Mouse (Mus musculus): ENCODE measurements at regions not wholly inside any gene's neighbourhood (a gene's known extent, or its start where the extent isn't known, plus 50 kb on each side); places are given as distances from the start of the nearest gene placed in this dataset.

GRCm38 (mm10) chr14:72807286-72807685, 97.5 kb upstream of the Fndc3a start:
- H3K27ac ChIP-seq (ENCODE audit: insufficient read depth, low read depth, low read length), result no peak overlapping the region
- no peak overlapping the region for H3K4me3 ChIP-seq (ENCODE audit: insufficient read depth, low read length)
- TF ChIP-seq CTCF (IDR thresholded peaks at IDR 0.05; ENCODE audit: low read depth, low read length) (no peak), POLR2A (IDR thresholded peaks at IDR 0.05; ENCODE audit: borderline replicate concordance, low read depth, low read length) (no peak)
- peaks cover 10% of the 10 kb centered on the region for H3K4me1 ChIP-seq (ENCODE audit: control insufficient read depth, insufficient read depth, low read length)

GRCm38 (mm10) chr14:72806598-72806997, 96.8 kb upstream of the Fndc3a start:
- no peak overlapping the region for H3K27ac ChIP-seq (ENCODE audit: insufficient read depth, low read depth, low read length)
- peaks cover 10% of the 10 kb centered on the region for H3K4me1 ChIP-seq (ENCODE audit: control insufficient read depth, insufficient read depth, low read length)
- TF ChIP-seq POLR2A (IDR thresholded peaks at IDR 0.05; ENCODE audit: borderline replicate concordance, low read depth, low read length) (no peak), CTCF (IDR thresholded peaks at IDR 0.05; ENCODE audit: low read depth, low read length) (no peak)

GRCm38 (mm10) chr14:72803579-72803978, 93.8 kb upstream of the Fndc3a start:
- Histone ChIP-seq H3K4me1 (ENCODE audit: control insufficient read depth, insufficient read depth, low read length) (peaks cover 10% of the 10 kb centered on the region), H3K4me3 (ENCODE audit: insufficient read depth, low read length) (no peak overlapping the region), H3K27ac (ENCODE audit: insufficient read depth, low read depth, low read length) (no peak overlapping the region)
- no peak for TF ChIP-seq POLR2A (IDR thresholded peaks at IDR 0.05; ENCODE audit: borderline replicate concordance, low read depth, low read length)

More at GRCm38 (mm10) chr14:72806598-72806997, 96.8 kb upstream of the Fndc3a start:
- no peak overlapping the region for H3K4me3 ChIP-seq (ENCODE audit: insufficient read depth, low read length)

- TF ChIP-seq CTCF (IDR thresholded peaks at IDR 0.05; ENCODE audit: low read depth, low read length) (no peak), POLR2A (IDR thresholded peaks at IDR 0.05; ENCODE audit: borderline replicate concordance, low read depth, low read length) (no peak)
- H3K4me3 ChIP-seq (ENCODE audit: insufficient read depth, low read length), result no peak overlapping the region
- H3K4me1 ChIP-seq (ENCODE audit: control insufficient read depth, insufficient read depth, low read length), result no peaks in the 10 kb centered on the region
Observed at GRCm38 (mm10) chr14:72790654-72791053, 80.9 kb upstream of the Fndc3a start.

GRCm38 (mm10) chr14:72786929-72787328, 77.1 kb upstream of the Fndc3a start:
- Histone ChIP-seq H3K4me3 (ENCODE audit: insufficient read depth, low read length) (no peak overlapping the region), H3K4me1 (ENCODE audit: control insufficient read depth, insufficient read depth, low read length) (peaks cover 3% of the 10 kb centered on the region)
- TF ChIP-seq POLR2A (IDR thresholded peaks at IDR 0.05; ENCODE audit: borderline replicate concordance, low read depth, low read length) (no peak), CTCF (IDR thresholded peaks at IDR 0.05; ENCODE audit: low read depth, low read length) (no peak)

More at GRCm38 (mm10) chr14:72790654-72791053, 80.9 kb upstream of the Fndc3a start:
- no peak overlapping the region for H3K27ac ChIP-seq (ENCODE audit: insufficient read depth, low read depth, low read length)

GRCm38 (mm10) chr14:72783248-72783647, 73.4 kb upstream of the Fndc3a start:
- Histone ChIP-seq H3K4me1 (ENCODE audit: control insufficient read depth, insufficient read depth, low read length) (peaks cover 3% of the 10 kb centered on the region), H3K27ac (ENCODE audit: insufficient read depth, low read depth, low read length) (no peak overlapping the region), H3K4me3 (ENCODE audit: insufficient read depth, low read length) (no peak overlapping the region)
- TF ChIP-seq CTCF (IDR thresholded peaks at IDR 0.05; ENCODE audit: low read depth, low read length), result no peak
- TF ChIP-seq POLR2A (IDR thresholded peaks at IDR 0.05; ENCODE audit: borderline replicate concordance, low read depth, low read length), result no peak

More at GRCm38 (mm10) chr14:72786929-72787328, 77.1 kb upstream of the Fndc3a start:
- no peak overlapping the region for H3K27ac ChIP-seq (ENCODE audit: insufficient read depth, low read depth, low read length)

GRCm38 (mm10) chr14:72779446-72779845, 69.6 kb upstream of the Fndc3a start:
- Histone ChIP-seq H3K27ac (ENCODE audit: insufficient read depth, low read depth, low read length) (no peak overlapping the region), H3K4me1 (ENCODE audit: control insufficient read depth, insufficient read depth, low read length) (peaks cover 13% of the 10 kb centered on the region), H3K4me3 (ENCODE audit: insufficient read depth, low read length) (no peak overlapping the region)
- TF ChIP-seq POLR2A (IDR thresholded peaks at IDR 0.05; ENCODE audit: borderline replicate concordance, low read depth, low read length) (no peak), CTCF (IDR thresholded peaks at IDR 0.05; ENCODE audit: low read depth, low read length) (no peak)

- Histone ChIP-seq H3K4me3 (ENCODE audit: insufficient read depth, low read length) (no peak overlapping the region), H3K27ac (ENCODE audit: insufficient read depth, low read depth, low read length) (no peak overlapping the region), H3K4me1 (ENCODE audit: control insufficient read depth, insufficient read depth, low read length) (peaks cover 13% of the 10 kb centered on the region)
- TF ChIP-seq POLR2A (IDR thresholded peaks at IDR 0.05; ENCODE audit: borderline replicate concordance, low read depth, low read length) (no peak), CTCF (IDR thresholded peaks at IDR 0.05; ENCODE audit: low read depth, low read length) (no peak)
Observed at GRCm38 (mm10) chr14:72778756-72779155, 69.0 kb upstream of the Fndc3a start.

- Histone ChIP-seq H3K4me1 (ENCODE audit: control insufficient read depth, insufficient read depth, low read length) (peaks cover 10% of the 10 kb centered on the region), H3K4me3 (ENCODE audit: insufficient read depth, low read length) (no peak overlapping the region), H3K27ac (ENCODE audit: insufficient read depth, low read depth, low read length) (no peak overlapping the region)
- no peak for TF ChIP-seq POLR2A (IDR thresholded peaks at IDR 0.05; ENCODE audit: borderline replicate concordance, low read depth, low read length)
- TF ChIP-seq CTCF (IDR thresholded peaks at IDR 0.05; ENCODE audit: low read depth, low read length), result no peak
Observed at GRCm38 (mm10) chr14:72777927-72778560, 68.2 kb upstream of the Fndc3a start.

- no peaks in the 10 kb centered on the region for H3K4me1 ChIP-seq (ENCODE audit: control insufficient read depth, insufficient read depth, low read length)
Observed at GRCm38 (mm10) chr14:72770237-72770636, 60.4 kb upstream of the Fndc3a start.

More at GRCm38 (mm10) chr14:72770237-72770636, 60.4 kb upstream of the Fndc3a start:
- Histone ChIP-seq H3K27ac (ENCODE audit: insufficient read depth, low read depth, low read length) (no peak overlapping the region), H3K4me3 (ENCODE audit: insufficient read depth, low read length) (no peak overlapping the region)
- TF ChIP-seq POLR2A (IDR thresholded peaks at IDR 0.05; ENCODE audit: borderline replicate concordance, low read depth, low read length) (no peak), CTCF (IDR thresholded peaks at IDR 0.05; ENCODE audit: low read depth, low read length) (no peak)

Measured in bone marrow macrophage, adult 2 months (primary cell).